Mouse (Mus musculus) adipose tissue, adult 10 weeks (tissue): ENCODE measurements around the gene Ecsit. TPM values are rescaled to one million over a fixed set of nuclear protein-coding genes. Genes with fewer than 3 reads are reported as not detected.

ENCODE experiments used
- polyA plus RNA-seq: library from polyadenylated mRNA; stranded (reverse); fragments of 350-450 nt; fragmentation: Illumina TruSeq; extraction: RNeasy Lipid Tissue Mini Kit (QIAGEN cat#74804); gene quantifications from one replicate; pipeline ENCODE4 v1.2.3, GENCODE M21; 2014; ENCODE audit warnings: low read depth, low replicate concordance

The Ecsit gene
- polyA plus RNA-seq: 26.5 TPM

GRCm38 (mm10) chr9:22085022-22085834 lies at the start of gene Ecsit:
Gene Ecsit, minus strand, starts transcription at chr9:22085438.

GRCm38 (mm10) chr9:22116740-22117426 lies 31.6 kb upstream of the Ecsit start, which contains the start of gene Elof1:
Gene Elof1, minus strand, starts transcription at chr9:22117172.

GRCm38 (mm10) chr9:22098993-22099696 lies 13.9 kb upstream of the Ecsit start, which contains the start of gene Cnn1:
Gene Cnn1, plus strand, starts transcription at chr9:22099216.

GRCm38 (mm10) chr9:22070791-22071573 lies 14.3 kb downstream of the Ecsit start, which contains the start of the genes Gm49318 and Zfp653:
Gene Gm49318, minus strand, starts transcription at chr9:22071259.
Gene Zfp653, minus strand, starts transcription at chr9:22071376.

GRCm38 (mm10) chr9:22051958-22052254 lies 33.3 kb downstream of the Ecsit start, which contains the start of gene Elavl3:
Gene Elavl3, minus strand, starts transcription at chr9:22052023.

Other genes with a start within 250 kb of the Ecsit start
- gene Angptl8, start 249.9 kb downstream of the Ecsit start, polyA plus RNA-seq: 3.0 TPM
- gene Dock6, start 232.8 kb downstream of the Ecsit start, polyA plus RNA-seq: 30.9 TPM
- gene Rab3d, start 167.2 kb downstream of the Ecsit start, polyA plus RNA-seq: 36.3 TPM
- gene Ccdc159, start 158.0 kb downstream of the Ecsit start, polyA plus RNA-seq: 8.7 TPM
- 141 TPM for gene Tmem205, start 157.9 kb downstream of the Ecsit start, polyA plus RNA-seq
- gene Plppr2, start 148.4 kb downstream of the Ecsit start, polyA plus RNA-seq: 7.7 TPM
- 15.6 TPM for gene Swsap1, start 129.7 kb downstream of the Ecsit start, polyA plus RNA-seq
- 4.1 TPM for gene Epor, start 121.9 kb downstream of the Ecsit start, polyA plus RNA-seq
- gene Rgl3, start 96.0 kb downstream of the Ecsit start, polyA plus RNA-seq: 23.4 TPM
- 2.1 TPM for gene Ccdc151, start 82.8 kb downstream of the Ecsit start, polyA plus RNA-seq
- 107 TPM for gene Prkcsh, start 82.6 kb downstream of the Ecsit start, polyA plus RNA-seq
- gene Elavl3, start 33.4 kb downstream of the Ecsit start, polyA plus RNA-seq: 0.05 TPM
- not detected for gene Gm49318, start 14.2 kb downstream of the Ecsit start, polyA plus RNA-seq
- gene Zfp653, start 14.1 kb downstream of the Ecsit start, polyA plus RNA-seq: 7.2 TPM
- 56.7 TPM for gene Cnn1, start 13.8 kb upstream of the Ecsit start, polyA plus RNA-seq
- gene Elof1, start 31.7 kb upstream of the Ecsit start, polyA plus RNA-seq: 111 TPM
- 206 TPM for gene Acp5, start 50.3 kb upstream of the Ecsit start, polyA plus RNA-seq
- 59.1 TPM for gene Pigyl, start 71.4 kb upstream of the Ecsit start, polyA plus RNA-seq
- 3.3 TPM for gene Zfp872, start 102.7 kb upstream of the Ecsit start, polyA plus RNA-seq
- gene Zfp809, start 140.3 kb upstream of the Ecsit start, polyA plus RNA-seq: 40.6 TPM
- 0.55 TPM for gene Zfp599, start 174.5 kb upstream of the Ecsit start, polyA plus RNA-seq
- gene Zfp810, start 222.2 kb upstream of the Ecsit start, polyA plus RNA-seq: 13.2 TPM